Mouse (Mus musculus): Measurements from ENCODE around the gene Olfr63. TPM values are rescaled to one million over a fixed set of nuclear protein-coding genes. Genes with fewer than 3 reads are reported as not detected.
A peak's percentile ranks its signal among the peaks of the same experiment; 100 is the strongest.
"Not testable (repeated sequence)": the region's sequence is repeated elsewhere in the genome, so short reads cannot be mapped to it uniquely, and the experiment has no call there.

Olfr63 gene
- polyA plus RNA-seq (2015; fragmentation: Nextera tagmentation; extraction: Ambion mirVana): 0.03 and 0.07 TPM in 2 replicates

- no peaks in the 10 kb centered on the region for H3K4me1 ChIP-seq (replicated peaks)
- no peak within 1 kb of the TSS for H3K4me3 ChIP-seq
- no peaks in the 10 kb centered on the region for H3K9me3 ChIP-seq
- no peaks in the 10 kb centered on the region for H3K36me3 ChIP-seq
- no peak for ATAC-seq (ENCODE audit: low read depth)
- WGBS: 81% methylated on average over 1 of the region's 1 CpGs
- H3K4me2 ChIP-seq: no peak within 1 kb of the TSS
- no peaks in the 10 kb centered on the region; the same call in none of the 2 replicates for H3K27me3 ChIP-seq
- no peak within 1 kb of the TSS for H3K9ac ChIP-seq
- no peak within 1 kb of the TSS for H3K27ac ChIP-seq (replicated peaks)
Observed at GRCm38 (mm10) chr17:33264376-33264775, at the start of gene Olfr63. Olfr63 (plus strand) TSS chr17:33264676.

- Histone ChIP-seq H3K9ac (no peak within 1 kb of the TSS), H3K36me3 (no peaks in the 10 kb centered on the region), H3K4me3 (no peak within 1 kb of the TSS), H3K27ac (replicated peaks) (no peak within 1 kb of the TSS), H3K9me3 (peaks cover 14% of the 10 kb centered on the region), H3K27me3 (no peaks in the 10 kb centered on the region), H3K4me1 (replicated peaks) (no peaks in the 10 kb centered on the region), H3K4me2 (no peak within 1 kb of the TSS)
- 87% methylated on average over 2 of the region's 2 CpGs for WGBS
- ATAC-seq (ENCODE audit: low read depth): no peak
Observed at GRCm38 (mm10) chr17:33221590-33221989, 42.9 kb upstream of the Olfr63 start, which contains the start of gene Olfr1564. Olfr1564 (minus strand) TSS chr17:33221690.

GRCm38 (mm10) chr17:33236646-33237045 is 27.8 kb upstream of the Olfr63 start:
- H3K9ac ChIP-seq; H3K4me3 ChIP-seq; H3K27ac ChIP-seq (replicated peaks); H3K27me3 ChIP-seq; H3K4me1 ChIP-seq (replicated peaks); H3K4me2 ChIP-seq; ATAC-seq (ENCODE audit: low read depth): not testable (repeated sequence)
- WGBS: 92% methylated on average over 1 of the region's 1 CpGs
- H3K36me3 ChIP-seq: peaks cover 32% of the 10 kb centered on the region
- H3K9me3 ChIP-seq: peaks cover 20% of the 10 kb centered on the region

- H3K9ac ChIP-seq; H3K4me1 ChIP-seq (replicated peaks); H3K9me3 ChIP-seq; H3K27ac ChIP-seq (replicated peaks); H3K4me3 ChIP-seq; H3K36me3 ChIP-seq; H3K27me3 ChIP-seq: not testable (repeated sequence)
- H3K4me2 ChIP-seq: peak within 1 kb of the TSS; percentile 35
- ATAC-seq (ENCODE audit: low read depth): peak; percentile 100
- WGBS: 38% methylated on average over 1 of the region's 34 CpGs
Observed at GRCm38 (mm10) chr17:33254530-33255318, 9.8 kb upstream of the Olfr63 start, which contains the start of gene Zfp955a. Zfp955a (minus strand) TSS chr17:33255145.

GRCm38 (mm10) chr17:33255319-33255657 is 9.2 kb upstream of the Olfr63 start:
- WGBS: no CpG with 5 or more reads among the region's 2 CpGs
- not testable (repeated sequence) for H3K9ac ChIP-seq; H3K4me1 ChIP-seq (replicated peaks); H3K9me3 ChIP-seq; H3K4me3 ChIP-seq; H3K4me2 ChIP-seq; H3K27ac ChIP-seq (replicated peaks); H3K27me3 ChIP-seq; H3K36me3 ChIP-seq
- peak; percentile 64 for ATAC-seq (ENCODE audit: low read depth)

GRCm38 (mm10) chr17:33268907-33269306 is 4.4 kb downstream of the Olfr63 start:
- no peak overlapping the region for H3K4me2 ChIP-seq
- H3K4me3 ChIP-seq: no peak overlapping the region
- no peaks in the 10 kb centered on the region for H3K9me3 ChIP-seq
- H3K4me1 ChIP-seq (replicated peaks): no peaks in the 10 kb centered on the region
- no peak overlapping the region for H3K27ac ChIP-seq (replicated peaks)
- no peak overlapping the region for H3K9ac ChIP-seq
- H3K27me3 ChIP-seq: no peaks in the 10 kb centered on the region; the same call in 1 of the 2 replicates
- 85% methylated on average over 9 of the region's 9 CpGs for WGBS
- ATAC-seq (ENCODE audit: low read depth): no peak
- H3K36me3 ChIP-seq: no peaks in the 10 kb centered on the region

GRCm38 (mm10) chr17:33289039-33289875 is 24.8 kb downstream of the Olfr63 start, which contains the start of gene Zfp955b:
Zfp955b (plus strand) TSS chr17:33289544.
- H3K27me3 ChIP-seq; H3K4me1 ChIP-seq (replicated peaks); H3K9me3 ChIP-seq; H3K36me3 ChIP-seq; H3K9ac ChIP-seq; H3K27ac ChIP-seq (replicated peaks): not testable (repeated sequence)
- Histone ChIP-seq H3K4me2 (peak within 1 kb of the TSS; percentile 35), H3K4me3 (0 out of 2 replicates have a peak within 1 kb of the TSS, but pooled peaks have one; percentile 2)
- WGBS: no CpG with 5 or more reads among the region's 25 CpGs
- peak; percentile 98 for ATAC-seq (ENCODE audit: low read depth)

- Histone ChIP-seq H3K4me3 (0 out of 2 replicates have a peak overlapping the region, but pooled peaks have one; percentile 2), H3K4me2 (peak overlapping the region; percentile 35)
- ATAC-seq (ENCODE audit: low read depth); H3K9ac ChIP-seq; H3K9me3 ChIP-seq; H3K36me3 ChIP-seq; H3K4me1 ChIP-seq (replicated peaks); H3K27ac ChIP-seq (replicated peaks); H3K27me3 ChIP-seq: not testable (repeated sequence)
- WGBS: no CpG with 5 or more reads among the region's 9 CpGs
Observed at GRCm38 (mm10) chr17:33289876-33290149, 25.3 kb downstream of the Olfr63 start.

Other genes starting within 250 kb of the Olfr63 start
- gene Zfp763, start 231.3 kb upstream of the Olfr63 start, polyA plus RNA-seq (2015; fragmentation: Nextera tagmentation; extraction: Ambion mirVana): 25.9 and 27.4 TPM in 2 replicates
- not detected in 2 replicates for gene 4921501E09Rik, start 196.6 kb upstream of the Olfr63 start, polyA plus RNA-seq (2015; fragmentation: Nextera tagmentation; extraction: Ambion mirVana)
- 17.7 and 23.4 TPM in 2 replicates for gene Zfp563, start 175.4 kb upstream of the Olfr63 start, polyA plus RNA-seq (2015; fragmentation: Nextera tagmentation; extraction: Ambion mirVana)
- 0.62 and 0.64 TPM in 2 replicates for gene Morc2b, start 125.0 kb upstream of the Olfr63 start, polyA plus RNA-seq (2015; fragmentation: Nextera tagmentation; extraction: Ambion mirVana)
- 0.06 and 0.11 TPM in 2 replicates for gene Olfr55, start 96.2 kb upstream of the Olfr63 start, polyA plus RNA-seq (2015; fragmentation: Nextera tagmentation; extraction: Ambion mirVana)
- not detected in 2 replicates for gene Olfr239, start 73.4 kb upstream of the Olfr63 start, polyA plus RNA-seq (2015; fragmentation: Nextera tagmentation; extraction: Ambion mirVana)
- 0.06 TPM in 1 of 2 replicates, not detected in the other for gene Olfr1564, start 43.0 kb upstream of the Olfr63 start, polyA plus RNA-seq (2015; fragmentation: Nextera tagmentation; extraction: Ambion mirVana)
- 22.5 and 24.4 TPM in 2 replicates for gene Zfp955a, start 9.5 kb upstream of the Olfr63 start, polyA plus RNA-seq (2015; fragmentation: Nextera tagmentation; extraction: Ambion mirVana)
- 18.8 and 22.0 TPM in 2 replicates for gene Zfp955b, start 24.9 kb downstream of the Olfr63 start, polyA plus RNA-seq (2015; fragmentation: Nextera tagmentation; extraction: Ambion mirVana)
- 12.9 and 15.2 TPM in 2 replicates for gene Zfp81, start 94.2 kb downstream of the Olfr63 start, polyA plus RNA-seq (2015; fragmentation: Nextera tagmentation; extraction: Ambion mirVana)
- 14.3 and 16.3 TPM in 2 replicates for gene Zfp101, start 130.0 kb downstream of the Olfr63 start, polyA plus RNA-seq (2015; fragmentation: Nextera tagmentation; extraction: Ambion mirVana)
- not detected in 2 replicates for gene Actl9, start 168.2 kb downstream of the Olfr63 start, polyA plus RNA-seq (2015; fragmentation: Nextera tagmentation; extraction: Ambion mirVana)

Measured in neural tube, embryonic 13.5 days (tissue).